Mouse (Mus musculus) thymus, adult 2 months (tissue): ENCODE data around the gene St6gal1.

Source experiments
- CTCF ChIP-seq: fragments of 200-500 bp; IDR thresholded peaks from 2 replicates; pipeline ENCODE4 v1.5.1; 2012; ENCODE audit warnings: mild to moderate bottlenecking, control low read depth, low read length, moderate library complexity, borderline replicate concordance; ENCODE audit not compliant: control insufficient read depth, poor library complexity, insufficient read depth; ENCODE audit errors: extremely low read depth
- POLR2A ChIP-seq: fragments of 200-500 bp; IDR thresholded peaks from 2 replicates; pipeline ENCODE4 v1.6.1; 2012; ENCODE audit warnings: mild to moderate bottlenecking, low read length, control low read depth, moderate library complexity; ENCODE audit not compliant: control insufficient read depth, poor library complexity, insufficient read depth; ENCODE audit errors: extremely low read depth

DNA sequence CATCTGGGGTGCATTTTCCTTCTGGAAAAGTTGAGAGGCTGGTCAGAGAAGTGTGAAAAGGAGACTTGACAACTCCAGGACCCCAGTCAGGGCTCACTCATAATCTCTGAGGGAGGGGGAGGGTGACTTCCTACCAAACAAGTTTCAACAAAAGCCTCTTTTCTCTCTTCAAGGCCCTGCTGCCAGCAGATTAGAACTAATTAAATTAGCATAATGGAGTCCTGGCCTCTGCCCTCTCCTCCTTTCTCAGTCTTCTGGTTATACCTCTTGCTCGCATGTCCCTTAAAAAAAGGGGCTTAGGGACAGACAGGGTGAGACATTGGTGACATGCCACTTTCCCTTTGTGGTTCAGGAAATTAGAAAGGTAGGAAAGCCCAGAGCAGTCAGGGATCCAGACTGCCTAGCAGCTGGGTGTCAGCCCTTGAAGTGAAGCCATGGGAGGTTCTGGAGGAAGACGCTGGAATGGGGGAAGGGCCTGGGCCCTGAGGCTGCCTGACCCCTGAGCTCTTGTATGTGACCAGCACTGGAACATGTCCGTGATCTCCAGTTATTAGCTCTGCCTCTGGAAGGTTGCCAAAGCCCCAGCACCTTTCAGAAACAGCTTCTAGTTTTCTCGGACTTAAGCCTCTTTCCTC is 34.4 kb downstream of the St6gal1 start:
- TF ChIP-seq CTCF = no peak
- no peak for TF ChIP-seq POLR2A
